Mouse (Mus musculus) left cerebral cortex, adult 2 months (tissue): Measurements from ENCODE around the gene Gm5129. TPM values are rescaled to one million over a fixed set of nuclear protein-coding genes. Genes with fewer than 3 reads are reported as not detected.
"Not testable (repeated sequence)": the region's sequence is repeated elsewhere in the genome, so short reads cannot be mapped to it uniquely, and the experiment has no call there.

Source experiments
- DNase-seq, 2 experiments: peaks; one replicate each; pipeline ENCODE4 v3.0.0; 2021 to 2022; ENCODE audit warnings: low spot score in 2 of 2, mixed read lengths in 1 of 2; ENCODE audit errors: extremely low spot score in 1 of 2
- H3K27ac ChIP-seq: fragments of 200-600 bp; 2 replicates; pipeline ENCODE4 v1.8.1; 2022
- H3K4me3 ChIP-seq: fragments of 200-600 bp; 2 replicates; pipeline ENCODE4 v1.8.1; 2022
- CTCF ChIP-seq: fragments of 200-600 bp; IDR thresholded peaks from 2 replicates; pipeline ENCODE4 v1.8.1; 2022; ENCODE audit warnings: antibody characterized with exemption, mild to moderate bottlenecking, moderate library complexity
- intact Hi-C: fragments of 180-260 bp; cut with DNase I; formaldehyde crosslinking; loops from one replicate; pipeline ENCODE4 v1.15.1; 2025
- total RNA-seq, 2 experiments: library from RNA; stranded (reverse); gene quantifications; 2 replicates each; pipeline ENCODE4 v1.2.3; 2021

Gm5129 gene
- total RNA-seq, 2 experiments from 2014 or later, result 1.6 TPM; not detected in 1

DNA sequence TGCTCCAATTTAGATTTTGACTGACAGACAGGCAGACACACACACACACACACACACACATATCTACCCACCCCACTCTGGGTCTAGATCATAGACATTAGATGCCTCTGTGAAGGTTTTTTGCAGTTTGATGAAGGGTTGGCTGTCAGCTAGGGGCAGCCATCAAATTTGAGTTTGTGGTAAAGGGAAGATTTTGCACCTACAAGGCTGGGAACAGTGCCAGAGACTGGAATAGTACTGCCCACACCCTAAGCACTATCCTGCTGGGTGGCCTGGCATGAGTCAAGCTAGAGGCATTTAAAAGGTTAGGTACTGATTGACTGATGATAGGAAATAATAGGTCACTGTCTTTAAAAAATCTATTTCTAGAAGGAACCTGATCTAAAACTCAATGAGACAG lies 15.6 kb upstream of the Gm5129 start:
- intact Hi-C loops, result no loop called here

DNA sequence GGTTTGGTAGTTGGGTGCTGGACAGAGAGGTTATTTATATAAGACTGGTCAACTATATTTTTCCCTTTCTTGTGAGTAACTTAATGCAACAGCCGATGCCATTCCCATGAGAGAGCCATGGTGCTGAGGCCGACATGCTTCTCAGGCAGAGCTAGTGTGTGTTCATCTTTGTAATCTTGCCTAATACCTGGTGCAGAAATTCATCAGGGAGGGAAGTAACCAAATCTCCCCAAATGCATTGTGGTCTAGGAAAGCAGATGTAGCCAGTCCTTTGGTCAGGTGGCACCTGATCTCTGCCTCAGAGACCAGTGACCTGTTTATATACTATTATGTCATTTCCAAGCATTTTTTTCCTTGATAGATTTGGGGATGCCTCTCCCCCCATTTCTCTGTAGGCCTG lies 11.9 kb upstream of the Gm5129 start:
- no peak overlapping the region for H3K27ac ChIP-seq
- no peak overlapping the region for H3K4me3 ChIP-seq
- TF ChIP-seq CTCF, result no peak
- DNase-seq, result no peak
- intact Hi-C loops, result no loop called here

More for the DNA sequence above, 15.6 kb upstream of the Gm5129 start:
- H3K4me3 ChIP-seq, result no peak overlapping the region
- H3K27ac ChIP-seq, result no peak overlapping the region
- no peak for TF ChIP-seq CTCF
- DNase-seq, result no peak

DNA sequence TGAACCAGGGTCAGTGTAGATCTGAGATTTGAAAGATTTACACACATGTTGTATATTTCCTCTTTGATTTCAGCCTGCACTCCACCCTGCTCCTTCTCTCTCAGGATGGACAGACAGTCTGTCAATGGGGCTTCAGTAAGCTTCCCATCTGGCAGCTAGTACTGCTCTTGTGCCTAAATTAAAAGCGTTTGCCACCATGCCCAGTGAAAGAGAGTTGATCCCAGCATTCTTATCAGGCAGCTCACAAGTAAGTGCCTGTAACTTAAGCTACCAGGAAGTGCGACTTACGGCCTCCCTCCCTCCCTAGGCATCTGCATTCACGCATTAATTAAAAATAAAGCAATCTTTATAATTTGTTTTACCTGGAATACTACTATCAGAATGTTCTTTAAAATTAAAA lies 5.4 kb upstream of the Gm5129 start:
- no peak for TF ChIP-seq CTCF
- H3K27ac ChIP-seq, result no peak overlapping the region
- no peak for DNase-seq
- intact Hi-C loops, result no loop called here
- H3K4me3 ChIP-seq, result no peak overlapping the region

DNA sequence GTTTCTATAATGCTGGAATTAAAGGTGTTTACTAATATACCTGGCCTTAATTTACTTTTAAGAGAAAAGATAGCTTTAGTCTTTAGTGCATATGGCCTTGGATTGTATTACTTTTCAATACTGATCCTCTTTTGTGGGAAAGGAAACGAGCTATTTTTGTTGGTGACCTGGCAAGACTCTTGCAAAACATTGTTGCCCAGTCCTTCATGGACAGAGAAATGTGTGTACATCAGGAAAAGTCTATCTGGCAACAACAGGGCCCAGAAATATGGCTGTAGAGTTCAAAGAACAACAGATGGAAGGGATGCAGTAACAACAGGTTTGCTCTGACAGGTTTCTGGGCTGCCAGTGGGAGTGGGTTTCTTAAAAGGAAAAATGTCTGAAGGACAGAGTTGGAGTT lies 4.9 kb upstream of the Gm5129 start:
- H3K27ac ChIP-seq, result no peak overlapping the region
- no peak for TF ChIP-seq CTCF
- H3K4me3 ChIP-seq, result no peak overlapping the region
- DNase-seq, result no peak
- intact Hi-C loops, result no loop called here

DNA sequence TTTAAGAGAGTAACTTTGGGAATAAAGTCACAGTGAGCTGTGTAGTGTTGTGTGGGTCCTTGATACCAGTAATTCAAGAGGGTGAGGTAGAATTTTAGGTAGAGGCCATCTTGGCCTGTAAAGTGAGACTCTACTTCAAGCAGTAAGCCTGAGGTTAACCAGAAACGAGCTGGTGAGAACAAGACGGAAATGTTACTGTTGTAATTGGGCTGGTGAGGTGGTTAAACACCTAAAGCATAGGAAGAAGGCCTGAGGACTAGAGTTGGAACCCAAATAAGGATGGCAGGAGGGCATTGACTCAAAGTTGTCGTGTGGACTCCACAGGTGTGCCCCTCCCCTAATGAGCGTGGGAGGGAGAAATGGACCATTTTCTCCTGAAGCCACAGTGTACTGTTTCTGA lies 2.3 kb upstream of the Gm5129 start:
- H3K4me3 ChIP-seq, result no peak overlapping the region
- DNase-seq, result no peak
- intact Hi-C loops, result no loop called here
- TF ChIP-seq CTCF, result no peak
- no peak overlapping the region for H3K27ac ChIP-seq

DNA sequence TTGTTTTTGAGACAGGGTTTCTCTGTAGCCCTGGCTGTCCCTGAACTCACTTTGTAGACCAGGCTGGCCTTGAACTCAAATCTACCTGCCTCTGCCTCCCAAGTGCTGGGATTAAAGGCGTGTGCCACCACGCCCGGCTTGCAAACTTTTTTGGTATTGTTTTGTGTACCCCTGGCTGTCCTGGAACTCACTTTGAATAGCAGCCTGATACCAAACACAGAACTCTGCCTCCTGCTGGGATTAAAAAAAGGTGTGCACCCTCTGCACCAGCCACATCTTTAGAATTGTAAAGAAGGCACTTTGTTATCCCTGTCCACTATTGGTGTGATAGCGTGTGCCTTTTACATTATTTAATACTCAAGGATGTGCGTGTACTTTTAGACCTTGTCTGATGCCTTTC lies 1.7 kb upstream of the Gm5129 start:
- Histone ChIP-seq H3K27ac (no peak overlapping the region), H3K4me3 (no peak overlapping the region; the same call in 1 of the 2 replicates)
- intact Hi-C loops, result no loop called here
- DNase-seq, result no peak
- no peak for TF ChIP-seq CTCF

DNA sequence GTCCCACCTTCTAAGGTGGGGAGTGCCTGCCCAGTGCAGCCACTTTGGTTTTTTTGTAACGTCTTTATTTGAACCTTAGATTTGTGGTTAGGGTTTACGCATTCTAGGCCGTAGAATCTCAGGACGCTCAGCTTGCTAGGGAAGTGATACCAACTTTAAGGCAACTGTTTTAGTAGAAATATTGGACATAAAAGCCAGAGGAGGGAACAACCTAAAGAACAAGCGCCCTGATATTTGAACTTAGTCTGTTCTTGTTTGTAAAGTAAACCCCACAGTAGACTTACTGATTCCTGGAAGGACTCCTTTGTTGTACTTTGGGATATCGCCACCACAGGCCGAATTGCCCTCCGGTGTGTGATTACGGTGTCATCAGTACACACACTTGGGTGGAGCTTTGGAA lies 1.2 kb upstream of the Gm5129 start:
- H3K4me3 ChIP-seq, result peak overlapping the region; percentile 71
- intact Hi-C loops, result no loop called here
- H3K27ac ChIP-seq, result no peak overlapping the region
- no peak for DNase-seq
- TF ChIP-seq CTCF, result no peak

DNA sequence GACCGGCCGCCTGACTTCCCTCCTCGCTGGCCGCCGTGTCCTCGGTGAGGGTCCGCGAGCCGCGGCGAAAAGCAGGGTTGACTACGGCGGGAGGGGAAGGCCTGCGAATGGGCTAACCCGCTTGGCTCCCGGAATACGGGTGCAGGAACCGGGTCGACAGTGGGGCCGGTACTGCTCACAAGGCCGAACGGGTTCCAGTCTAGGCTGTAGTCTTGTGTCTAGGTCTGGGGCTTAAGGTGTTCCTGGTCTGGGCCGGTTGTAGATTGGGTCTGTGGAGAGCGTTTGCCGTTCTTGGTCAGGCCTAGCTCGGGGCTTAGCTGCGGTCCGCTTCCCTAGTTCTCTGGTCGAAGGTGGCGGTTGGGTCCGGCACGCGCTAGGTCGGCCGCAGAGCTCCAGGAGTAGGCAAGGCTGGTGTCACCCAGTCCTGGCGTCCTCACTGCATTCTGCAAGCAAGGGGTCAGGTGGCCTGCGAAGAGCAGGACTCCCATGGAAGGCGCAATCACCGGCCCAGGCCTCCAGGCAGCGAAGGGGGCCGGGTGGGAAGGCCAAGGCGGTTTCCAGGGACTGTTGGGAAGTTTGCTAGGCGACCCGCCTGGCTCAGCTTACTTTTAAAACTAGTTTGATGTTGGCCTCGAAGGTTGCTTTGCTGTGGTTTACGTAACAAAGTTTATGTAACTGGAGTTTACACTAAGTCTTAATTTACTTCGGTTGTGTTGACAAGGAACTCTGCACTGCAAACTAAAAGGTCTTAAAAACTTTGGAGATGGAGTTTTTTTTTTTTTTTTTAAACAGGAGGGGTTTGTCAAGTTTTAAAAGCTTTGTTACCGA lies 551 bp upstream of the Gm5129 start:
- no peak for DNase-seq
- H3K4me3 ChIP-seq, result peak overlapping the region; percentile 71
- TF ChIP-seq CTCF, result no peak
- intact Hi-C loops, result no loop called here
- peak overlapping the region; percentile 97 for H3K27ac ChIP-seq

DNA sequence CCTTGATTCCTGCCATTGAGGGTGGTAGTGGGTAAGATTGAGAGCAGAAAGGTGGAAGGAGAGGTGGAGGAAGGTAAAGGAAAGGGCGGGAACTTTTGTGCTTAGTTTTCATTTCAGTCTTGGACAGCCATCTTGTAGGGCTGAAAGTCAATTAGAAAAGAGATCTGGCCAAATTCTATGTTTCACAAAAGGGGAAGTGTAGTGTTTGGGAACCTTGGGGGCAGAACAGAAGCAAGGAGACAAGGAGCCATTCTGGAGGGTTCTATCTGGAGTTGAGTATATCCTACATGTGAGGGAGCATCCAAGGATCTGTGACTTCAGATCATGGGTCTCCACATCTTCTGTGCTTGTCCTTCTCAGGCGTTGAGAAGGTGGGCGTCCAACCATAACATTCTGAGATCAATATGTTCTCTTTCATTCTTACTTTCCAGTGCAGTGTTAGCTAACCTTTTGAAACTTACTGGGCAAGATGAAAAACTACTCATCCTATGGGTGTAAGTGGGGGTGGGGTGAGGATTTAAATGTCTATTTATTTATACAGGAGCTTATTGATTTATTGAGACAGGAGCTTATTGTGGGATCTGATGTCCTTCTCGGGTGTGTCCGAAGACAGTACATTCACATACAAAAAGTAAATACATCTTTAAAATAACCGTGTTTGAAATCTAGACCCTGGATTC lies 765 bp downstream of the Gm5129 start:
- DNase-seq, result no peak
- intact Hi-C loops, result loop anchor here (1.0 kb wide), 1 partner anchor 166 kb away; the partner anchor contains the start of gene Ube3c
- no peak for TF ChIP-seq CTCF
- peak overlapping the region; percentile 71 for H3K4me3 ChIP-seq
- peak overlapping the region; percentile 97 for H3K27ac ChIP-seq

DNA sequence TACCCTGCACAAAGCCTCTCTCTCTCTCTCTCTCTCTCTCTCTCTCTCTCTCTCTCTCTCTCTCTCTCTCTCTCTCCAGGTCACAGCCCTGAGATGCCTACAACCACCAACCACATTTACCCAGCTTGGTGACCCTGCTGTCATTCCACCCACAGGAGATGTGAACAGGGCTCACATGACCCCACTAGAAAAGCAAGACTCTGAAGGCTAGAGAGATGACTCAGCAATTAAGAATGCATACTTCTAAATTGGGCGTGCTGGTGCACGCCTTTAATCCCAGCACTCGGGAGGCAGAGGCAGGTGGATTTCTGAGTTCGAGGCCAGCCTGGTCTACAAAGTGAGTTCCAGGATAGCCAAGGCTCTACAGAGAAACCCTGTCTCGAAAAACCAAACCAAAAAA lies 9.7 kb downstream of the Gm5129 start:
- intact Hi-C loops, H3K4me3 ChIP-seq, DNase-seq, H3K27ac ChIP-seq: not testable (repeated sequence)

DNA sequence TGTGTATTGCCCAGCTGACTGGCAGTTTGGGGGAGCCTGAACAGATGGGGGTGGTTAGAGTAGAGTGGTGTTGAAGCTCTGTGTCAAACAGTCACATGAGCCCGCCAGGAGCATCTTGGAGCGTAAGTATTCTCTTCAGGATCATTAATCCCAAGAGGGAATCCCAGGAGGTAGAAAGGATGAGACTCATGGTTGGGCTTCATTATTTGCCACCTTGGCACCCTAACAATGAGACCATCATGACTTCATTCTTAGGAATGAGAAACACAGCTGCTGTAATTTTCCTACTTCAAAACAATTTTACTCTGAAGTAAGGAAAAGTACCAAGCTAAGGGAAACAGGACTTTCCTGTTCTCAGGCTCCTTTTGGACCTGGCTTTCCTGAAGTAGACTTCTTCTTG lies 10.4 kb downstream of the Gm5129 start:
- TF ChIP-seq CTCF, result no peak
- H3K4me3 ChIP-seq, result no peak overlapping the region
- DNase-seq, result no peak
- no peak overlapping the region for H3K27ac ChIP-seq
- intact Hi-C loops, result no loop called here

DNA sequence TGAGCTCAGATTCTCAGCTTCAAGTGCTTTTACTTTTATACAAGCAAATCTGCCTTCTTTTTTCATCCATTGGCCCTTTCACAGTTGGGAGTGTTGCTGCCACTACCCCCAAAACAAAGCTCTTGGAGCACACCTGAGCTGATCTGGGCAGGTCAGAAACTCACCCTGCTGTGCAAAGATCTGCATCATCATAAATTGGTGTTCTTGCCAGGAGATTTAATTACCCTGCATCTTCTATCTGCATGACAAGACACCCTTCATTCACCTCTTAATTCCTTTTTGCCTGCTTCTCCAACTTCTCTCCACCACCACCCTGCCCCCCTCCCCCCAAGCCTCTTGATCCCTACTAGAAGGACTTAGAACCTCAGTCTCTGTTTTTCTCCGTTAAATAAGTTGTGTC lies 14.6 kb downstream of the Gm5129 start:
- intact Hi-C loops, result no loop called here
- H3K27ac ChIP-seq, result no peak overlapping the region
- no peak overlapping the region for H3K4me3 ChIP-seq
- TF ChIP-seq CTCF, result no peak
- no peak for DNase-seq
